8 mouse cellular contexts compared by ENCODE assay signal in genomic region chr16:93938400-93938846, GRCm38 (mm10). TPM values are rescaled to one million over a fixed set of nuclear protein-coding genes. Genes with fewer than 3 reads are reported as not detected.
A peak's percentile ranks its signal among the peaks of the same experiment; 100 is the strongest.
DNase-seq lines count a peak whose midpoint lies in the region; ATAC-seq and TF ChIP-seq lines count a peak whose summit lies in the region.

No protein-coding gene starts in this region.

- H3K4me3 ChIP-seq in thymus, adult 2 months (ENCODE audit: control insufficient read depth, insufficient read depth, low read length), result no peak overlapping the region
- H3K4me3 ChIP-seq in intestine, postnatal 0 days (ENCODE audit: low read depth, low read length), result peak overlapping the region; percentile 37
- H3K4me3 ChIP-seq in liver, adult 2 months (ENCODE audit: insufficient read depth, low read depth, low read length), result peak overlapping the region; percentile 43
- peak overlapping the region; percentile 26 for H3K4me3 ChIP-seq in midbrain, postnatal 0 days (ENCODE audit: low read depth, low read length)
- peak overlapping the region; percentile 33 for H3K4me3 ChIP-seq in stomach, postnatal 0 days (ENCODE audit: low read depth, low read length)

- no peak overlapping the region for H3K9ac ChIP-seq in intestine, postnatal 0 days (ENCODE audit: low read depth, low read length)
- peak overlapping the region; percentile 46 for H3K9ac ChIP-seq in liver, adult 2 months (ENCODE audit: low read depth, low read length)
- H3K9ac ChIP-seq in midbrain, postnatal 0 days (replicated peaks; ENCODE audit: low read length, poor library complexity, severe bottlenecking), result no peak overlapping the region
- H3K9ac ChIP-seq in stomach, postnatal 0 days (ENCODE audit: low read length), result no peak overlapping the region

- no peaks in the 10 kb centered on the region for H3K79me2 ChIP-seq in liver, adult 2 months (ENCODE audit: control insufficient read depth, insufficient read depth, low read length)

- H3K27me3 ChIP-seq in thymus, adult 2 months (ENCODE audit: control insufficient read depth, insufficient read depth, low read length), result no peaks in the 10 kb centered on the region
- H3K27me3 ChIP-seq in intestine, postnatal 0 days (replicated peaks; ENCODE audit: control insufficient read depth, insufficient read depth, low read length), result no peaks in the 10 kb centered on the region
- no peaks in the 10 kb centered on the region for H3K27me3 ChIP-seq in liver, adult 2 months (ENCODE audit: control insufficient read depth, insufficient read depth, low read length)
- peaks cover 20% of the 10 kb centered on the region for H3K27me3 ChIP-seq in midbrain, postnatal 0 days (ENCODE audit: insufficient read depth, low read length)
- H3K27me3 ChIP-seq in stomach, postnatal 0 days (ENCODE audit: control insufficient read depth, insufficient read depth, low read length), result peaks cover 5% of the 10 kb centered on the region; the same call in 1 of the 2 replicates

- H3K9me3 ChIP-seq in intestine, postnatal 0 days (ENCODE audit: control insufficient read depth), result no peaks in the 10 kb centered on the region
- H3K9me3 ChIP-seq in midbrain, postnatal 0 days (ENCODE audit: low read length), result no peaks in the 10 kb centered on the region
- no peaks in the 10 kb centered on the region for H3K9me3 ChIP-seq in stomach, postnatal 0 days (ENCODE audit: control insufficient read depth, low read length)

- peak overlapping the region; percentile 67 for H3K4me2 ChIP-seq in intestine, postnatal 0 days (replicated peaks; ENCODE audit: low read depth)
- peak overlapping the region; percentile 49 for H3K4me2 ChIP-seq in midbrain, postnatal 0 days (ENCODE audit: low read depth, low read length, poor library complexity, severe bottlenecking)
- peak overlapping the region; percentile 64 for H3K4me2 ChIP-seq in stomach, postnatal 0 days (replicated peaks; ENCODE audit: low read depth)

- 11% methylated on average over 16 of the region's 16 CpGs for WGBS in thymus, adult 2 months
- WGBS in intestine, postnatal 0 days, result 11% methylated on average over 16 of the region's 16 CpGs
- WGBS in liver, adult 2 months, result 12% methylated on average over 16 of the region's 16 CpGs
- 7% methylated on average over 16 of the region's 16 CpGs for WGBS in midbrain, postnatal 0 days
- WGBS in stomach, postnatal 0 days, result 8% methylated on average over 16 of the region's 16 CpGs

- no peaks in the 10 kb centered on the region for H3K36me3 ChIP-seq in thymus, adult 2 months (ENCODE audit: control insufficient read depth, insufficient read depth, low read length)
- H3K36me3 ChIP-seq in intestine, postnatal 0 days (ENCODE audit: control insufficient read depth, insufficient read depth), result no peaks in the 10 kb centered on the region
- H3K36me3 ChIP-seq in liver, adult 2 months (ENCODE audit: control insufficient read depth, insufficient read depth, low read length), result no peaks in the 10 kb centered on the region
- no peaks in the 10 kb centered on the region for H3K36me3 ChIP-seq in midbrain, postnatal 0 days (ENCODE audit: insufficient read depth, low read length)
- no peaks in the 10 kb centered on the region for H3K36me3 ChIP-seq in stomach, postnatal 0 days (ENCODE audit: control insufficient read depth, insufficient read depth, low read length)

- DNase-seq in thymus, adult 2 months, result peak; percentile 59
- no peak for DNase-seq in thymus, adult 18-20 months
- DNase-seq in cerebellum, postnatal 10 days, result peak; percentile 90 to 94
- DNase-seq in gastrocnemius, adult 8-10 months (ENCODE audit: low spot score in 2 of 2), result peak; percentile 32 to 33
- DNase-seq in liver, adult 2 months (ENCODE audit: extremely low read depth, low read depth, low spot score), result peak; percentile 68
- DNase-seq in midbrain, postnatal 0 days (ENCODE audit: low spot score), result peak; percentile 86
- DNase-seq in stomach, postnatal 0 days (ENCODE audit: low spot score), result peak; percentile 80

- TF ChIP-seq POLR2A in thymus, adult 2 months (IDR thresholded peaks at IDR 0.05; ENCODE audit: control insufficient read depth, extremely low read depth, insufficient read depth, low read length, poor library complexity), result no peak
- no peak for TF ChIP-seq POLR2A in liver, adult 2 months (IDR thresholded peaks at IDR 0.05; ENCODE audit: extremely low read depth, insufficient read depth, low read length)

- H3K27ac ChIP-seq in thymus, adult 2 months (ENCODE audit: control insufficient read depth, insufficient read depth, low read length), result no peak overlapping the region
- H3K27ac ChIP-seq in intestine, postnatal 0 days (ENCODE audit: low read depth, low read length), result no peak overlapping the region
- H3K27ac ChIP-seq in liver, adult 2 months (replicated peaks; ENCODE audit: insufficient read depth, low read depth, low read length), result no peak overlapping the region
- no peak overlapping the region for H3K27ac ChIP-seq in midbrain, postnatal 0 days (ENCODE audit: low read depth, low read length)
- H3K27ac ChIP-seq in stomach, postnatal 0 days (replicated peaks), result no peak overlapping the region

- no peak for ATAC-seq in intestine, postnatal 0 days
- ATAC-seq in midbrain, postnatal 0 days (ENCODE audit: low FRiP score), result no peak
- no peak for ATAC-seq in stomach, postnatal 0 days (ENCODE audit: low FRiP score, low TSS enrichment)

- H3K4me1 ChIP-seq in thymus, adult 2 months (replicated peaks; ENCODE audit: control insufficient read depth, insufficient read depth, low read length), result peaks cover 10% of the 10 kb centered on the region
- peaks cover 7% of the 10 kb centered on the region for H3K4me1 ChIP-seq in intestine, postnatal 0 days (replicated peaks; ENCODE audit: control insufficient read depth, insufficient read depth, low read length)
- H3K4me1 ChIP-seq in liver, adult 2 months (ENCODE audit: control insufficient read depth, insufficient read depth, low read length), result no peaks in the 10 kb centered on the region
- H3K4me1 ChIP-seq in midbrain, postnatal 0 days (ENCODE audit: insufficient read depth, low read length), result no peaks in the 10 kb centered on the region
- H3K4me1 ChIP-seq in stomach, postnatal 0 days (replicated peaks; ENCODE audit: control insufficient read depth, insufficient read depth), result no peaks in the 10 kb centered on the region; the same call in 1 of the 2 replicates

- TF ChIP-seq EP300 in stomach, postnatal 0 days (optimal IDR thresholded peaks at IDR 0.05), result no peak

- no peak for TF ChIP-seq CTCF in thymus, adult 2 months (IDR thresholded peaks at IDR 0.05; ENCODE audit: borderline replicate concordance, control insufficient read depth, extremely low read depth, insufficient read depth, low read length, poor library complexity)
- TF ChIP-seq CTCF in intestine, postnatal 0 days (IDR thresholded peaks at IDR 0.05; ENCODE audit: low read depth), result peak; percentile 88
- TF ChIP-seq CTCF in liver, adult 2 months (IDR thresholded peaks at IDR 0.05; ENCODE audit: low read depth, low read length), result peak; percentile 57; the same call in 1 of the 2 replicates
- peak; percentile 91 for TF ChIP-seq CTCF in midbrain, postnatal 0 days (IDR thresholded peaks at IDR 0.05)
- peak; percentile 87 for TF ChIP-seq CTCF in stomach, postnatal 0 days (IDR thresholded peaks at IDR 0.05; ENCODE audit: low read depth)

RNA-seq across cellular contexts. Expression of gene Chaf1b, which starts 54.7 kb away (rescaled TPM):
- 28.8 and 34.3 TPM in 2 replicates for polyA plus RNA-seq in thymus, adult 2 months (2012; rRNA removed)
- total RNA-seq in gastrocnemius, adult 8-10 months (2022), result under 1 TPM in 3 of 4 experiments, not detected in 1; 0.12 to 0.38 (median 0.29) TPM
- 18.6 and 19.4 TPM in 2 replicates for polyA plus RNA-seq in intestine, postnatal 0 days (2015; fragmentation: Nextera tagmentation; extraction: Ambion mirVana)
- 1.6 and 3.0 TPM in 2 replicates for total RNA-seq in liver, adult 2 months (2014; rRNA removed)
- 0.81 and 1.1 TPM in 2 replicates for polyA plus RNA-seq in liver, adult 2 months (2012; rRNA removed)
- total RNA-seq in midbrain, postnatal 0 days (2014; rRNA removed), result 7.6 and 9.3 TPM in 2 replicates
- 11.6 and 12.0 TPM in 2 replicates for polyA plus RNA-seq in midbrain, postnatal 0 days (2015; fragmentation: Nextera tagmentation; extraction: Ambion mirVana)
- 18.9 and 19.8 TPM in 2 replicates for polyA plus RNA-seq in stomach, postnatal 0 days (2015; fragmentation: Nextera tagmentation; extraction: Ambion mirVana)

Comparison
In these comparisons a context has a peak if more than half of its experiments do, and no peak if none do; other contexts are left out.
1. DNase-seq: peak in thymus, adult 2 months (single experiment), cerebellum, postnatal 10 days (2 of 2), gastrocnemius, adult 8-10 months (2 of 2), liver, adult 2 months (single experiment), midbrain, postnatal 0 days (single experiment) and stomach, postnatal 0 days (single experiment); none in thymus, adult 18-20 months (0 of 2).
2. Peak in every context shown above with its lines, with median percentiles within 50 percentile points of each other: H3K4me2 ChIP-seq.